Mouse (Mus musculus) heart, embryonic 11.5 days (tissue): ENCODE measurements at regions not wholly inside any gene's neighbourhood (a gene's known extent, or its start where the extent isn't known, plus 50 kb on each side); places are given as distances from the start of the nearest gene placed in this dataset.

ENCODE experiments used
- ATAC-seq: fragments of 200-750 bp; cut with Nextera tagmentation; replicated peaks from 2 replicates; pipeline ENCODE4 v1.8.0; 2017; ENCODE audit warnings: moderate library complexity; ENCODE audit not compliant: insufficient number of reproducible peaks, low FRiP score, low TSS enrichment
- H3K27ac ChIP-seq: fragments of 300-500 bp; sonication (generic); 2 replicates; pipeline ENCODE4 v1.5.1; 2014; ENCODE audit warnings: mild to moderate bottlenecking, low read depth, low read length
- H3K27me3 ChIP-seq: fragments of 300-500 bp; sonication (generic); 2 replicates; pipeline ENCODE4 v1.6.1; 2014; ENCODE audit warnings: mild to moderate bottlenecking, low read length, mixed read lengths; ENCODE audit not compliant: control insufficient read depth, insufficient read depth
- H3K36me3 ChIP-seq: fragments of 300-500 bp; sonication (generic); 2 replicates; pipeline ENCODE4 v1.6.1; 2014; ENCODE audit warnings: mild to moderate bottlenecking, low read length, moderate library complexity, mixed read lengths; ENCODE audit not compliant: control insufficient read depth, insufficient read depth
- H3K4me1 ChIP-seq: fragments of 300-500 bp; sonication (generic); 2 replicates; pipeline ENCODE4 v1.6.1; 2014; ENCODE audit warnings: low read length; ENCODE audit not compliant: control insufficient read depth, insufficient read depth
- H3K4me2 ChIP-seq: fragments of 300-500 bp; sonication (generic); 2 replicates; pipeline ENCODE4 v1.6.1; 2014; ENCODE audit warnings: mild to moderate bottlenecking, moderate library complexity
- H3K4me3 ChIP-seq: fragments of 300-500 bp; sonication (generic); 2 replicates; pipeline ENCODE4 v1.5.1; 2014; ENCODE audit warnings: low read depth, low read length
- H3K9ac ChIP-seq: fragments of 300-500 bp; sonication (generic); 2 replicates; pipeline ENCODE4 v1.6.1; 2014; ENCODE audit warnings: mild to moderate bottlenecking, low read depth, low read length, moderate library complexity
- H3K9me3 ChIP-seq: fragments of 300-500 bp; sonication (generic); replicated peaks from 2 replicates; pipeline ENCODE4 v1.6.1; 2016; ENCODE audit warnings: low read length; ENCODE audit not compliant: control insufficient read depth
- WGBS: fragments of 180-500 bp; shearing (Covaris S2); extraction: QIAGEN DNeasy Blood & Tissue Kit; methylation state at CpG from one replicate; pipeline ENCODE4 v1.1.7; 2014; ENCODE audit not compliant: insufficient replicate concordance; 5-methylcytosine and 5-hydroxymethylcytosine counted together

DNA sequence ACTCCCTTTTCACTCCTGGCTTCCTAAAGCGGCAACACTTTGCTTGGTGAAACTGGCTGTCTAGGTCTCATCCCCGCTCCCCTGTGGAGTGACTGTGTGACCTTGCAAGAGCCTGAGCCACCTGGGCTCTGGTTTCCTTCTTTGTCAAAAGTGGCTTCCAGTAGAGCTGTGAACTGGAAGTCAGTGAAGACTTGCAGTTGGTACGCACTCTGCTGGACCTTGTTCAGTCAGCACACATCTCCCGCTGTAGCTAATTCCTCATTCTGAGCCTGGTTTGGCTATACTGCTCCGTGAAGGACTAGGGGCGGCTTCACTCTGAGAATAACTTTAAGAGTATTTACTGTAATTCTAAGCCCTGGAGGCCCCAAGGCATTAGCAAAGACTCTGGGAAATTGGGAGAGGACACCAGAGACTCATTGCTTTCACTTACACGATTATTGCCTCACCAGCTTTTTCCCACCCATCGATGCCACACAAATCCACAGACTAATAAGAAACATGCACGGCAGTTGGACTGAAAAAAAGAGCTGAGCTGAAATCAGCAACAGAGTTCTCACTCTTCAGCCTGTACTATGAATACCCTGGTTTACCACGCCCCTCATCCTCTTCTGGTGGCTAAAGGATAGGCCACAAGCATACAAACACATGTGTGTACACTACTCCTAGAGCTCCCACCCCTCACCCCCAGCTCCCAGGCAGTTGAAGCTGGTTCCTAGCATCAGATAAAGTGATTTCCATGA is 295.4 kb downstream of the Ets1 start:
- Histone ChIP-seq H3K27me3 (no peaks in the 10 kb centered on the region), H3K9ac (no peak overlapping the region), H3K4me3 (no peak overlapping the region), H3K9me3 (no peaks in the 10 kb centered on the region), H3K27ac (no peak overlapping the region), H3K4me1 (peaks cover 6% of the 10 kb centered on the region; the same call in 1 of the 2 replicates), H3K4me2 (no peak overlapping the region), H3K36me3 (no peaks in the 10 kb centered on the region)
- WGBS, result 55% methylated on average over 10 of the region's 10 CpGs
- no peak for ATAC-seq

DNA sequence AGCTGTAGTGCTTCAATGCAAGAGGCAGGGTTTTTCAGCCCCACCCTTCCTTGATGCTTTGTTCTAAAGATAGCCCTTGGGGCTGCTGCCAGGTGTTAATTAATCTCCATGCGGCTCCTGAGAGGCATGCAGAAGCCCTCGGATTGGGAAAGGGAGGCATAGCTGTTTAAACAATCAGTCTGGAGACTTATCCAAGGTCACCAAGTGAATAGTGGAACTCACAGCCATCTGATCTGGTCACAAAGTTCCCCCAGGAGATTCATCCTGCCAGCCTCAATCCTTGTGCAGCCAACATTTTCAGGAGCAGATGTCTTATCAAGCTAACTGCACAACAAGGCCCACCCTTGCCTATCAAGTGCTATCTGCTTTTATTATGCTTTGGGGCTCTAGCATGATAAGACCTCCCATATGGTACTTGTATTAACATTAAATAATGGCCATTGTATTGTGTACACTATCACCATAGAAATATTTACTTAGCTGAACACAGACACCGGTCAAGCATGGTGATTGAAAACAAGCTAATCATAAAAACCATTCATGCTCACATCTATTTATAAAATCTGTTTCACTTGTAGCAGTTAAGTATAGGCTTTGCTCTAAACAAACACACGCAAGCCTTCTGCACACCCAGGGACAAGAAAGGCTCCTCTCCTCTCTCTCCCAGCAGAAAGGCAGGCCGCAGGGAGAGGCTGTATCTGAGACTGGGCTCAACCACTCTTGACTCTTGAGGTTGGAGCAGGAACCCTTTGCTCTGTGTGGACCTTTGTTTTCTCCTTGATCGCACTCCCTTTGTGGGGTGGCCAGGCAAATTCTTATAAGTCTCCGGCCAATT is 297.4 kb downstream of the Ets1 start:
- Histone ChIP-seq H3K27ac (no peak overlapping the region), H3K9me3 (no peaks in the 10 kb centered on the region), H3K4me3 (no peak overlapping the region), H3K27me3 (no peaks in the 10 kb centered on the region), H3K9ac (no peak overlapping the region), H3K4me1 (peaks cover 6% of the 10 kb centered on the region; the same call in 1 of the 2 replicates), H3K36me3 (no peaks in the 10 kb centered on the region), H3K4me2 (no peak overlapping the region)
- WGBS, result 62% methylated on average over 7 of the region's 7 CpGs
- no peak for ATAC-seq

DNA sequence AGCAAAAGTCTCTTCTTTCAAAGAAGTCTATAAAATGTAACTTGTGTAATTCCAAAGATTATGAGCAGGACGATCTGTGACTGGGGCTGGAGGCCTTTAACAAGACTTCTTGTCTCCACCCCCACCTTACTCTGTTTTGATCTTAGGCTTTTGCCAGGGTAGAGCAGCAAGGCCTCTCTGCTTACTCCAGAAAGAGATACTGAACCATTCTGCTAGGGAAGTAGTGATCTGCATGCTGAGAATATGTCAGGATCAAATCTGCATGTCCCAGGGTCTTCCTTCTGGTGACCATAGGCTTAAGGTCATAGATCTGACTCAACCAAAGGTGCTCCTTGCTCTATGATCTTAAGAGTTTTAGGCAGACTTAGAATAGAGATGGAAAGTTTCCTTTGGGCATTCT is 298.4 kb downstream of the Ets1 start:
- H3K27ac ChIP-seq, result no peak overlapping the region
- H3K9me3 ChIP-seq, result no peaks in the 10 kb centered on the region
- no peak overlapping the region for H3K4me2 ChIP-seq
- H3K4me3 ChIP-seq, result no peak overlapping the region
- H3K27me3 ChIP-seq, result no peaks in the 10 kb centered on the region
- ATAC-seq, result no peak
- H3K4me1 ChIP-seq, result peaks cover 6% of the 10 kb centered on the region; the same call in 1 of the 2 replicates
- H3K36me3 ChIP-seq, result no peaks in the 10 kb centered on the region
- 60% methylated on average over 1 of the region's 1 CpGs for WGBS
- H3K9ac ChIP-seq, result no peak overlapping the region

DNA sequence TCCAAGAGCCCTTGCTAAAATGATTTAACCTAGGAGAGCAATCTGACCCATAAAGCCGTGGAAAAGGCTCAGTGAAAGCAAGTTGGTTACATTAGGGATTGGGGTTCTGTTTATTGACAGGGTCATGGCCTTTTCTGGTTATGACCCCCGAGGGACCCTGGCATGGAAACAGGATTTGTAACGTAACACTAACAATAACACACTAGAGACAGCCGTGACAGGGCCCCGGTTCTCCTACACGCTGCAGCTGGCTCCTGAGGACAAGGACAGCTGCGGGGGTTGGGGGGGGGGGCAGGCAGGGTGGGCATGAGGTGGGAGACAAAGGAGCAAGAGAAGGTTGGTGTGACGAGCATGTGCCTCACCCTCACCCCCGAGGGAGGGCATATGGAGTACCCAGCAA is 300.4 kb downstream of the Ets1 start:
- no peak overlapping the region for H3K4me3 ChIP-seq
- no peaks in the 10 kb centered on the region for H3K27me3 ChIP-seq
- H3K9me3 ChIP-seq, result no peaks in the 10 kb centered on the region
- 45% methylated on average over 9 of the region's 9 CpGs for WGBS
- no peak overlapping the region for H3K27ac ChIP-seq
- ATAC-seq, result no peak
- peaks cover 10% of the 10 kb centered on the region; the same call in 1 of the 2 replicates for H3K4me1 ChIP-seq
- no peak overlapping the region for H3K9ac ChIP-seq
- H3K36me3 ChIP-seq, result no peaks in the 10 kb centered on the region
- no peak overlapping the region for H3K4me2 ChIP-seq

DNA sequence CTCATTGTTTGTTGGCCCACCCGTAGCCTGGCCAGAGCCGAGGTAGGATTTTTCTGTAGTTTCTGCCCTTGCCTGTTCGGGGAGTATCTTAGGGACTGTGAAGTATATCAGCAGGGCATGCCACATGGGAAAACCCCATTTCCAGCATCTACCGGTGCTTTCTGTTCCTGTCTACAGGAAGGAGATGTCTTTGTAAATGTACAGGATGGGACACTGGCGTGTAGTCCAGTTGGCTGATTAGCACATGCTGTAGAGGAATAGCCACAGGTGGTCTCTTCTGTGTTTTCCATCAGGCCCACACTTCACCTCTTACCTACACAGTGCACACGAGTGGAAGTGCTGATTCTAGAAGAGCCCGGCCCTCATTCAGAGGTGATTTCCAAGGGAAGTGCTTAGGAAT is 301.4 kb downstream of the Ets1 start:
- Histone ChIP-seq H3K4me1 (peaks cover 13% of the 10 kb centered on the region; the same call in 1 of the 2 replicates), H3K4me3 (no peak overlapping the region), H3K4me2 (no peak overlapping the region), H3K27ac (no peak overlapping the region), H3K9me3 (no peaks in the 10 kb centered on the region), H3K27me3 (no peaks in the 10 kb centered on the region), H3K36me3 (no peaks in the 10 kb centered on the region), H3K9ac (no peak overlapping the region)
- no peak for ATAC-seq
- WGBS, result 78% methylated on average over 7 of the region's 7 CpGs

DNA sequence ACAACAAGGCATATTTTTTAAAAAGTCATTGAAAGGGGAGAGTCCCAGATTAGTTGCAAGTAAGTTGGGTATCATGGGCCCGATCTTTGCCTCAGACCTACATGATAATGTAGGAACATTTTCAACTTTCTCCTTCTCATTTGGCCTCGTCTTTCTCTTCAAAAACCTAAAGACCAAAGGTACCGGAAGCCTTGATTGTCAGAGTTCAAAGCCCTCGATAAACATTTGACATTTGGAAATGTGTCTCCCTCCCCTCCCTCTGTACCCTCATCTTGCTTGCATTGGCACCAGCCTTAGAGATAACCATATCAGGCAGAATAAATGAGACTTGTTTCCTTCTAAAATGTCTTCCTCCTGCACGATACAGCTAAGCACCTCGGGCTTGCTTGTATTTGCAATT is 302.8 kb downstream of the Ets1 start:
- Histone ChIP-seq H3K27ac (no peak overlapping the region), H3K4me3 (no peak overlapping the region), H3K4me2 (no peak overlapping the region), H3K9ac (no peak overlapping the region), H3K36me3 (no peaks in the 10 kb centered on the region), H3K27me3 (no peaks in the 10 kb centered on the region), H3K4me1 (peaks cover 9% of the 10 kb centered on the region; the same call in 1 of the 2 replicates), H3K9me3 (no peaks in the 10 kb centered on the region)
- WGBS, result 69% methylated on average over 6 of the region's 6 CpGs
- no peak for ATAC-seq

DNA sequence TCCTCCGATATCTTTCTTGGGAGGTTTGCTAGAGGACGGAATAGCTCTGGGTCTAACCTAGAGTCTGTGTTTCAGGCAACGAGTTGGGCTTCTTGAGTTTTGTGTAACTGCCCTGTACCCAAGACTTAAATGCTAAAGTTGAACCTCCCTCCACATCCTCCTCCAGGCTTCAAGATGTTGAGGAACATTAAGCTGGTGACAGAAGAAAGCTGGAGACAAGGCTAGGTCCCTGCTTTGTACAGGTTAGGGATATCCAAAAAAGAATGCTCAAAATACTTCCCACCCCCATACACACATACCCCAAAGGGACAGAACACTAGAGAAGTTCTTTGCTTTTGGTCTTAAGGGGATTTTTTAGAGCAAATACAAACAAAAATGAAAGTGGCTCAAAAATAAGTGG is 303.6 kb downstream of the Ets1 start:
- ATAC-seq, result no peak
- no peak overlapping the region for H3K27ac ChIP-seq

DNA sequence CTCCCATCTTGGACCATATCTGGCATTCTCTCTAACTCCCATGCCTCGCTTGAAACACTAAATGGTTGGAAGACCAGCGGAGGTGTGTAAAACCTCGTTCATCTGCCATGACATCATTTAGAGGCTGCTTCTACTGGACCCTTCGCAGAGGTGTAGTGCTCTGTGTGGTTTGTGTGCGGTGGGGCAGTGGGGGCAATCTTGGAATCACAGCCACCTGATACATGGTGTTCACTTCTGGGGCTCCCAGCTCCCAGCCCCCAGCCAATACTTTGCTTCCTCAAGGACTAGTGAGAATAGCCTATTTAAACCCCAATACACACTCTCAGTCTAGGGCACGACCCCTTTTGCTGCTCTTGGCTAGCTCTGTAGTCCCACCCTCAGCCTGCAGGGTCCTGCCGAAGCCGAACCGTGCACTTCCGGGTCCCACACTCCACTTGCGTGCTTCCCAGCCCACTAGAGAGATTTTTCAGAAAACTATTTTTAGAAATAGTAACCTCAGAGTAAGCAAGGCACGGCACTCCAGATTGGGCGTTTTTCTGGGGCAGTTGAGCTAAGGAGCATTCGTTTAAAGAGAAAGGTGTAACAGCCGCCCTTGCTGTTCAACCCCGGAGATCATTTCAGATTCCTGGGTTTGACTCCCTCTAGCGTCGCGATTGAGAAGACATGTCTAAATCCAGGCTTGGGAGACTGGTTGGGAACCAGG is 304.2 kb downstream of the Ets1 start:
- H3K4me1 ChIP-seq, result peaks cover 7% of the 10 kb centered on the region; the same call in 1 of the 2 replicates
- no peaks in the 10 kb centered on the region for H3K36me3 ChIP-seq
- 19% methylated on average over 19 of the region's 19 CpGs for WGBS
- peak overlapping the region; percentile 65 for H3K4me2 ChIP-seq
- H3K9me3 ChIP-seq, result no peaks in the 10 kb centered on the region
- H3K27me3 ChIP-seq, result no peaks in the 10 kb centered on the region
- peak; percentile 72; the same call in 1 of the 2 replicates for ATAC-seq
- H3K9ac ChIP-seq, result peak overlapping the region; percentile 71
- H3K4me3 ChIP-seq, result peak overlapping the region; percentile 50
- H3K27ac ChIP-seq, result peak overlapping the region; percentile 54

More for the DNA sequence above, 303.6 kb downstream of the Ets1 start:
- H3K27me3 ChIP-seq, result no peaks in the 10 kb centered on the region
- no peaks in the 10 kb centered on the region for H3K36me3 ChIP-seq
- H3K4me2 ChIP-seq, result no peak overlapping the region
- 81% methylated on average over 3 of the region's 3 CpGs for WGBS
- H3K9ac ChIP-seq, result no peak overlapping the region
- H3K4me1 ChIP-seq, result peaks cover 7% of the 10 kb centered on the region; the same call in 1 of the 2 replicates
- no peaks in the 10 kb centered on the region for H3K9me3 ChIP-seq
- no peak overlapping the region for H3K4me3 ChIP-seq
